8 mouse cellular contexts compared by ENCODE assay signal in the genomic region with DNA sequence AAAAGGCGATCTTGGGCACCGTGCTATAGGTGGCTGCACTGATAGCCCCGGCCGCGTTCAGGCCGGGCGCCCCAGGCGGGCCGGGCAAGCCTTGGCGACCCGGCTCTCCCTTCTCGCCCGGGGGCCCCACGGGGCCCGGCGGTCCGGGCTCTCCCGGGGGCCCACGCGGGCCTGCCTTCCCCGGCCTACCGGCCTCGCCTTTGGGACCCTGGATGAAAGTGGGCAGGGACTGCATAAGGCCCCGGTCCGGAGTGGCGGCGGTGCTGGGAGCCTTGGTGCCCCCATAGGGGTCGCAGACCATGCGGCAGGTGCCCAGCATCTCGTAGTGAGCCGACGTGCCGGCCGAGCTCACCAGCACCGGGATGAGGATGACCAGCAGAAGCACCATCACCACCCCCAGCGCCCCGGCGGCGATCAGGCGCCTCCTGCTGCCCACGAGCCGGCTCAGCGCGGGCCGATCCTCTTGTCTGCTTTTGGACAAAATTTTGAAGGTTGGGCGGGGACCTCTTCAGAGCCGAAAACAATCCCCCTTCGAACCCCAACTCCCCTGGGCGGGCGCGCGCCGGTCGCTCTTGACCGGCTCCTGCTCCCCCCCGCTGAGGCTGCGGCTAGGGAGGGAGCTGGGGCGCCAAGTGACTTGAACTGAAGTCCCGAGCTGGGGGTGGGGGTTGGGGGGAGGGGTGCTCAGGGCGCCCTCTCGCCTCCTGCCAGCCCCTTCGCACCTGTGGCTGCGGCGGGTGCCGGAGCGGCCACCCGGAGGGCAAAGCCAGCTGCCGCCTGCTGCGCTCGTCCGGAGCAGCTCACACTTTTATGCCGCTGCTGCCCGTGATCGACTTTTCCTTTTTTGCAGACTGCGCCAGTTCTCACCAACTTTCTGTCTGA. TPM values are rescaled to one million over a fixed set of nuclear protein-coding genes. Genes with fewer than 3 reads are reported as not detected.
DNase-seq lines count a peak whose midpoint lies in the region; ATAC-seq and TF ChIP-seq lines count a peak whose summit lies in the region.

No protein-coding gene starts in this region.

- peak; percentile 63 for TF ChIP-seq CTCF in layer of hippocampus, adult 2 months (conservative IDR thresholded peaks at IDR 0.05)

- no peak overlapping the region; the same call in 1 of the 2 replicates for H3K27ac ChIP-seq in forebrain, embryonic 15.5 days (replicated peaks)
- H3K27ac ChIP-seq in layer of hippocampus, adult 2 months, result peak overlapping the region; percentile 96

- H3K27me3 ChIP-seq in forebrain, embryonic 15.5 days, result peaks cover 31% of the 10 kb centered on the region

- WGBS in forebrain, embryonic 15.5 days, result under 1% methylated on average over 71 of the region's 75 CpGs

- peak; percentile 43 for DNase-seq in CD4-positive, CD25-positive, alpha-beta regulatory T cell, adult 2 months (ENCODE audit: low read depth, low spot score)
- peak; percentile 50 for DNase-seq in adrenal gland, postnatal 10 days
- peak; percentile 16 to 32 for DNase-seq in heart, postnatal 36 days
- peak in 1 of 2 experiments; percentile 39 for DNase-seq in layer of hippocampus, adult 2 months (ENCODE audit: low spot score in 2 of 2)
- peak; percentile 37 for DNase-seq in lung, postnatal 10 days
- peak; percentile 58 to 60 for DNase-seq in right cerebral cortex, postnatal 10 days (ENCODE audit: low spot score in 2 of 2)

- peaks cover 27% of the 10 kb centered on the region for H3K4me1 ChIP-seq in forebrain, embryonic 15.5 days

- no peaks in the 10 kb centered on the region for H3K36me3 ChIP-seq in forebrain, embryonic 15.5 days

- intact Hi-C loops in heart, postnatal 36 days (cut with DNase I), result no loop called here

- H3K9ac ChIP-seq in forebrain, embryonic 15.5 days (replicated peaks), result peak overlapping the region; percentile 38

- peak overlapping the region; percentile 90 for H3K4me2 ChIP-seq in forebrain, embryonic 15.5 days (replicated peaks)

- peak; percentile 67 for ATAC-seq in forebrain, embryonic 15.5 days (replicated peaks)
- no peak for ATAC-seq in megakaryocyte-erythroid progenitor cell, adult 5-6 weeks (replicated peaks; ENCODE audit: low FRiP score, low TSS enrichment, poor library complexity, severe bottlenecking)

- no peaks in the 10 kb centered on the region for H3K9me3 ChIP-seq in forebrain, embryonic 15.5 days

- H3K4me3 ChIP-seq in forebrain, embryonic 15.5 days, result peak overlapping the region; percentile 44
- peak overlapping the region; percentile 72 for H3K4me3 ChIP-seq in layer of hippocampus, adult 2 months

RNA-seq across cellular contexts. Expression of gene C1ql3, which starts 0.9 kb away (rescaled TPM):
- total RNA-seq in adrenal gland, postnatal 10 days (2021), result under 1 TPM; 0.36 to 0.45 TPM
- 1.6 and 1.7 TPM in 2 replicates for polyA plus RNA-seq in forebrain, embryonic 15.5 days (2015; fragmentation: Nextera tagmentation; extraction: Ambion mirVana)
- not detected for total RNA-seq in heart, postnatal 36 days (2021)
- total RNA-seq in layer of hippocampus, adult 2 months (2021), result 100 to 1,000 TPM; 173 to 174 TPM
- total RNA-seq in megakaryocyte-erythroid progenitor cell, adult 5-6 weeks (2014; fragmentation: Nextera tagmentation), result not detected in 2 replicates
- not detected in 2 replicates for total RNA-seq in megakaryocyte-erythroid progenitor cell, adult 5-6 weeks (2017)

Comparison
In these comparisons a context has a peak if more than half of its experiments do, and no peak if none do; other contexts are left out.
1. RNA of gene C1ql3, which starts 0.9 kb away (total RNA-seq): 173 to 174 TPM in layer of hippocampus, adult 2 months; 0.36 to 0.45 TPM in adrenal gland, postnatal 10 days, not detected in heart, postnatal 36 days and not detected in megakaryocyte-erythroid progenitor cell, adult 5-6 weeks; every median in the first group is over 100 times any median in the second.